Mouse (Mus musculus): ENCODE measurements around the gene Smco3.
"Not testable (repeated sequence)": the region's sequence is repeated elsewhere in the genome, so short reads cannot be mapped to it uniquely, and the experiment has no call there.

The Smco3 gene

DNA sequence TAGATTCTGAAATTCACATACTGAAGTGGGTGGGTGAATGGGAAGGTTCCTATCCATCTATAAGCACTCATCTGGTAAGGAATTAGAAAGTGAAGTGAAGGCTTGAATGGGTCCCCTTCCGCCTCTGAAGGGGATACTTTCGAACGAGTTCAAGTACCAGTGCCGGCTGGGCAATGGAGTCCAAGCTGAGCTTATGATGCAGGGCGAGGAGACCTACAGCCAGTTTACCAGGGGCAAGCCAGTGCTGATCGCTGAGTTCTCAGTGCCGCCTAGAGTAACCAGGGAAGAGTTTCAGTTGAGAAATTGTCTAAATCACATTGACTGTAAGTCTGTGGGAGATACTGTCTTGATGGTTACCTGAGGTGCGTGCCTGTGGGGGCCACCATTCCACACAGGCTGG is 34.5 kb downstream of the Smco3 start:
- peaks cover 18% of the 10 kb centered on the region for H3K4me1 ChIP-seq (replicated peaks; ENCODE audit: low read depth, low read length)
- TF ChIP-seq CTCF (conservative IDR thresholded peaks at IDR 0.05; ENCODE audit: low read length) (no peak), POU5F1 (IDR thresholded peaks at IDR 0.05; ENCODE audit: borderline replicate concordance, low read length) (no peak), NANOG (IDR thresholded peaks at IDR 0.05; ENCODE audit: borderline replicate concordance, low read length) (no peak)
- H3K27me3 ChIP-seq (ENCODE audit: insufficient read depth, low read length): no peaks in the 10 kb centered on the region
- H3K36me3 ChIP-seq (ENCODE audit: insufficient read depth, low read length): no peaks in the 10 kb centered on the region
- H3K9me3 ChIP-seq (ENCODE audit: low read length): no peaks in the 10 kb centered on the region
- no peak overlapping the region for H3K4me3 ChIP-seq (replicated peaks; ENCODE audit: low read length)

DNA sequence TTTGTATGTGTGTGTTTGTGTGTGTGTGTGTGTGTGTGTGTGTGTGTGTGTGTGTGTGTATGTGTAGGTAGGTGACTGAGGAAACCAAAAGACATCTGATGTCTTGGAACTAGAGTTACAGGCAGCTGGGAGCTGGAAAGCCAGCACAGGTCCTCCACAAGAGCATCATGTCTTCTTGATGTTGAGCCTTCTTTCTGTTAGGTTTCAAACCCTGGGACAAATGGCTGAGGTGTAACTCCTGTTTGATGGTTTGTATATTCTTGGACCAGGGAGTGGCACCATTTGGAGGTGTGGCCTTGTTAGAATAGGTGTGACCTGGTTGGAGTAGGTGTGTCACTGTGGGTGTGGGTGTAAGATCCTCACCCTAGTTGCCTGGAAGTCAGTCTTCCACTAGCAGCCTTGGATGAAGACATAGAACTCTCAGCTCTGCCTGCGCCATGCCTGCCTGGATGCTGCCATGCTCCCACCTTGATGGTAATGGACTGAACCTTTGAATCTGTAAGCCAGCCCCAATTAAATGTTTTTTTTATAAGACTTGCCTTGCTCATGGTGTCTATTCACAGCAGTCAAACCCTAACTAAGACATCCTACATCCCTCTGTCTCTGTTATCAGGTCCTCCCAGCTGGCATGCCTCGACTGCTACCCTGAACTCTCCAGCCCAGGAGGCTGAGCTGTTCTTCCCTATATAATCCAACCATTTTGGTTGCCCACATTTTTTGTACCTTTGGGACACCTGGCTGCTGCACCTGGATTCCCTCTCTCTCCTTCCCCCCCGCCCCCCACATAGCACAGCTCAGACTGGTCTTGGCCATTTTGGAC is 37.2 kb downstream of the Smco3 start:
- H3K4me3 ChIP-seq (replicated peaks; ENCODE audit: low read length); H3K36me3 ChIP-seq (ENCODE audit: insufficient read depth, low read length); H3K9me3 ChIP-seq (ENCODE audit: low read length); H3K27me3 ChIP-seq (ENCODE audit: insufficient read depth, low read length): not testable (repeated sequence)
- peaks cover 10% of the 10 kb centered on the region for H3K4me1 ChIP-seq (replicated peaks; ENCODE audit: low read depth, low read length)

DNA sequence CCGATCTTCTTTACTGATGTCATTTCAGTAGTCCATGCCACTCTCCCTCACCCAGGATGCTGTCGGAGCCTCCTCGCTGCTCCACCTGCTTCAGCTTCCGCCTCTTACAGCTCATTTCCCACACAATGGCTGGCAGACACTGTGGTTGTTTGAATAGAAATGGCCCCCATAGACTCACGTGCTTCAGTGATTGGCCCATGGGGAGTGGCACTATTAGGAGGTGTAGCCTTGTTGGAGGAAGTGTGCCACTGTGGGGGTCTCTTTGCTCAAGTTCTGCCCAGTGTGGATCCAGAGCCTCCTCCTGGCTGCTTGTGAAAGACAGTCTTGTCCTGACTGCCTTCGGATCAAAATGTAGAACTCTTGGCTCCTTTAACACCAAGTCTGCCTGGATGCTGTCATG is 39.4 kb downstream of the Smco3 start:
- Histone ChIP-seq H3K27me3 (ENCODE audit: insufficient read depth, low read length) (peaks cover 11% of the 10 kb centered on the region; the same call in 1 of the 2 replicates), H3K9me3 (ENCODE audit: low read length) (no peaks in the 10 kb centered on the region), H3K4me3 (replicated peaks; ENCODE audit: low read length) (no peak overlapping the region), H3K4me1 (replicated peaks; ENCODE audit: low read depth, low read length) (peaks cover 10% of the 10 kb centered on the region; the same call in 1 of the 2 replicates), H3K36me3 (ENCODE audit: insufficient read depth, low read length) (no peaks in the 10 kb centered on the region)
- TF ChIP-seq NANOG (IDR thresholded peaks at IDR 0.05; ENCODE audit: borderline replicate concordance, low read length) (no peak), CTCF (conservative IDR thresholded peaks at IDR 0.05; ENCODE audit: low read length) (no peak), POU5F1 (IDR thresholded peaks at IDR 0.05; ENCODE audit: borderline replicate concordance, low read length) (no peak)

DNA sequence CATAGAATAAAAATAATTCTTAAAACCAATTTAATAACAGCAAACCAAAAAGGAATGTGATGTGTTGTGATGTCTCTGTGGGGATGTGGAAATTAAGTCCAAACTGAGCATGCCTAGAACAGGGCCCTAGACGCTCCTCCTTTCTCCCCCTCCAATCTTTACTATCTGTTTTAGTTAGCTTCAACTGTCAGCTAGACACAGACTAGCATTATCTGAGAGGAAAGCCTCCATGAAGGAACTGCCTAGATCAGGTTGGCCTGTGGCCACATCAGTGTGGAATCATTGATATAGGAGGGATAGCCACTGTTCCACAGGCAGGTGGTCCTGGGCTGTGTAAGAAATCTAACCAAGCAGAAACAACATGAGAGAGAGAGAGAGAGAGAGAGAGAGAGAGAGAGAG is 40.1 kb downstream of the Smco3 start:
- Histone ChIP-seq H3K9me3 (ENCODE audit: low read length) (no peaks in the 10 kb centered on the region), H3K4me3 (replicated peaks; ENCODE audit: low read length) (no peak overlapping the region), H3K27me3 (ENCODE audit: insufficient read depth, low read length) (peaks cover 11% of the 10 kb centered on the region; the same call in 1 of the 2 replicates), H3K4me1 (replicated peaks; ENCODE audit: low read depth, low read length) (peaks cover 10% of the 10 kb centered on the region; the same call in 1 of the 2 replicates), H3K36me3 (ENCODE audit: insufficient read depth, low read length) (no peaks in the 10 kb centered on the region)
- TF ChIP-seq CTCF (conservative IDR thresholded peaks at IDR 0.05; ENCODE audit: low read length) (no peak), POU5F1 (IDR thresholded peaks at IDR 0.05; ENCODE audit: borderline replicate concordance, low read length) (no peak), NANOG (IDR thresholded peaks at IDR 0.05; ENCODE audit: borderline replicate concordance, low read length) (no peak)

DNA sequence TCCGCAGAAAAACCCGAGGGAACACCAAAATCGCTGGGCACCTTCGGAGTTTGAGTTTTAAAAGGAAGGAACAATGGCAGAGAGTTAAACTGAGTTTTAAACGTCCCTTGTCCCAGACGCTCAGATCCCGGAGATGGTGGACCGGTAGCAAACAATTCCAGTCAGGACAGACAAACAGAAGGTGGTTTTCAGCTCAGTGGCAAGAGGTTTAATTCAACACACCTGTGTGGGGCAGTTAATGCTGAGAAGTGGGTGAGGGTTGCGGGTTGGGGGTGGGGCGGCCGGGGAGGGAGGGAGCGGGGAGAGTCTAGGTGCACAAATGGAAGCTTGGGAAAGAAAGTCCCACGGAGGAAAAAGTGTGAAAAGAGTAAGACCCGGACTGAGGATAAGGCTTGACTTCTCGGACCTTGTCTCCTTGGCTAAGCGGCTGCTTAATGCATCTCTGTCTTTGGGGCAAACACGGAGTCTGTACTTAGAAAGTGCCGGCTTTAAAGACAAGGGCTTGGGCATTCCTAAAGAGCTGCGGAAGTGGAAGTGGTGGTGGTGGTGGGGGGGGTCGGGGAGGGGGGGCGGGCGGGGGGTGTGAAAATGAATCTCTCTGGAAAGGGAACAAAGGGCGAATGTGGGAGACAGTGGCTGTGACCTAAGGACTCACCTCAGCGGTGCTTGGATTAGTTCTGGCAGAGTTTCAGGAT is 41.3 kb downstream of the Smco3 start:
- no peaks in the 10 kb centered on the region for H3K36me3 ChIP-seq (ENCODE audit: insufficient read depth, low read length)
- no peak for TF ChIP-seq CTCF (conservative IDR thresholded peaks at IDR 0.05; ENCODE audit: low read length)
- no peak overlapping the region for H3K4me3 ChIP-seq (replicated peaks; ENCODE audit: low read length)
- no peaks in the 10 kb centered on the region for H3K9me3 ChIP-seq (ENCODE audit: low read length)
- H3K4me1 ChIP-seq (replicated peaks; ENCODE audit: low read depth, low read length): peaks cover 10% of the 10 kb centered on the region; the same call in 1 of the 2 replicates
- H3K27me3 ChIP-seq (ENCODE audit: insufficient read depth, low read length): peaks cover 11% of the 10 kb centered on the region; the same call in 1 of the 2 replicates

DNA sequence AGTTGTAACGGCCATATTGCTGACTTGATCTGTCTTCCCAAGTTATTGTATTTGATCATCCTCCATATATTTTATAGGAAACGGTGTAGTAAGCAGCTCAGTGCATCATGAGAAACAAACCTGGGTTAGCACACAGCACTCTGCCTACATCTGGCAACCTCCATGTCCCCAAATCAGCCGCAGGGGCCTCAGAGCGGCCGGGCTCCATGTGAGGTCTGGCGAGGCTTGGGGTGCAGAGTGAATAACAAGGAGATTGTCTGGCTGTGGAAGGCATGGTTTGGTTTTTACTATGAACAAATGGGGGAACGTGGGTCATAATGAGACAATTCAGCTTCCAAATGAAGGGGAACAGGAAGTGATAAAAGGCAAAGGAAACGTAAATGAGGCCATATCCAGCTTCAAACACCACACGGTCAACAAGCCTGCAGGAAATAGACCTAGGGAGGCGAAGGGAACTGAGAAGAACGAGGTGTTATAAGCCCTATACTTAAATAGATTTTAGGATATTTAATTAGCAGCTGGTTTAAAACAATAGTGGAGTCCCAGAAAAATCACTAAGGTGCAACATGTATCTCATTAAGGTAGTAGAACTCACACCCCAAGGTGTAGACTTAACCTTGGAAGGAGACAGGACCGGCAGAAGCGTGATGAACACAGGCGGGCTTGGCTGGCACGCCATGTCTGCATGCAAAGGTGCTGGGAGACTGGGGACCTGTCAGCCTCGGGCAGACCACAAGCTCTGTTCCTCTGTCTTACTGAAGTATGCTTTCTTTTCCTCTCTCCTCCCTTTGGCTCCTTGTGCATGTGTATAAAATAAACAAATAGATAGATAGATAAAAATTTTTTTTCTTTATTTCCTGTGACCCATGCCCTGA is 42.1 kb downstream of the Smco3 start:
- Histone ChIP-seq H3K4me1 (replicated peaks; ENCODE audit: low read depth, low read length) (peaks cover 10% of the 10 kb centered on the region; the same call in 1 of the 2 replicates), H3K9me3 (ENCODE audit: low read length) (no peaks in the 10 kb centered on the region), H3K36me3 (ENCODE audit: insufficient read depth, low read length) (no peaks in the 10 kb centered on the region), H3K27me3 (ENCODE audit: insufficient read depth, low read length) (peaks cover 11% of the 10 kb centered on the region; the same call in 1 of the 2 replicates), H3K4me3 (replicated peaks; ENCODE audit: low read length) (no peak overlapping the region)
- no peak for TF ChIP-seq NANOG (IDR thresholded peaks at IDR 0.05; ENCODE audit: borderline replicate concordance, low read length)
- no peak for TF ChIP-seq POU5F1 (IDR thresholded peaks at IDR 0.05; ENCODE audit: borderline replicate concordance, low read length)
- TF ChIP-seq CTCF (conservative IDR thresholded peaks at IDR 0.05; ENCODE audit: low read length): no peak

DNA sequence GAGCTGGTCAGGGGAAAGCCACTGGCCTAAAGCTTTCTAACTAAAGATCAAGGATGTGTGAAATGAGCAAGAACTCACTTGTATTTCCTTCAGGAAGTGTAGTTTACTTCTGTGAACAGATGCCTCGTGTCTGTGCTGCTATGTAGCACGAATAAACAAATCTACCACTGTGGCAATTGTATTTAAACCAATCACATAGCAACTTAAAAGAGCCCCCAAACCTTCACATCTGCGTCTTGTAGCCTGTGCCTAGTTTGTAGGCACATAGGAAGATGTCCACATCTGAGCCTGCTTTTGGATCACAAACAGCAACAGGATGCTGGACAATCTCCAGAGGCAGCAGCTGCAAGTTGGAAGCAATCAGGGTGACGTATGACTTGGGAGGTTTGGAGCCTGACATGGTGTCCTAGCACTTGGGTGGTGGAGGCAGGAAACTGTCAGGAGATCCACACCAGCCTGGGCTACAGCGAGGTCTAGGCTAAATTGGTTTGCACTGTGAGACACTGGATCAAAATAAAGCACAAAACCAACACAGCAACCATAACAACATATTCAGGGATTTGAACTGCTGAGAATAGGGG is 45.8 kb downstream of the Smco3 start:
- Histone ChIP-seq H3K4me1 (replicated peaks; ENCODE audit: low read depth, low read length) (peaks cover 6% of the 10 kb centered on the region; the same call in 1 of the 2 replicates), H3K27me3 (ENCODE audit: insufficient read depth, low read length) (peaks cover 11% of the 10 kb centered on the region; the same call in 1 of the 2 replicates), H3K4me3 (replicated peaks; ENCODE audit: low read length) (no peak overlapping the region), H3K36me3 (ENCODE audit: insufficient read depth, low read length) (no peaks in the 10 kb centered on the region), H3K9me3 (ENCODE audit: low read length) (no peaks in the 10 kb centered on the region)
- TF ChIP-seq CTCF (conservative IDR thresholded peaks at IDR 0.05; ENCODE audit: low read length) (no peak), POU5F1 (IDR thresholded peaks at IDR 0.05; ENCODE audit: borderline replicate concordance, low read length) (no peak), NANOG (IDR thresholded peaks at IDR 0.05; ENCODE audit: borderline replicate concordance, low read length) (no peak)

DNA sequence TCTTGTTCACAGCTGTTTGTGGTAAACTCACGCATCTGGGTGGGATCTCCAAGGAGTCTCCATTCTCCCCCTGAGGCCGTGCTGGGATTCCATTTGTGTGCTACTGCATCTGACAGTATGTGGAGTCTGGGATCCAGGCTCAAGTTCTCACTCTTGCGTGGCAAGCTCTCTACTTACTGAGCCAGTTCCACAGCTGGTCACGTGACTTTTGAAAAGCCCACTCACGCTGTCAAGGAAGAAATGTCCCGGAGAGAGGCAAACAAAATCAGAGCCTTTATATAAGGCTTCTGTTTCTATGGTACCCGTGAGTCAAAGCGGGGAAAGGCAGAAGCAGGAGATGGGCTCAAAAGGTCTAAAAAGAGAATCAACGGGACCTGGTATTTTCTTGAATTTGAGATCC is 52.5 kb downstream of the Smco3 start:
- Histone ChIP-seq H3K4me3 (replicated peaks; ENCODE audit: low read length) (no peak overlapping the region), H3K9me3 (ENCODE audit: low read length) (no peaks in the 10 kb centered on the region), H3K4me1 (replicated peaks; ENCODE audit: low read depth, low read length) (peaks cover 4% of the 10 kb centered on the region; the same call in 1 of the 2 replicates), H3K36me3 (ENCODE audit: insufficient read depth, low read length) (no peaks in the 10 kb centered on the region), H3K27me3 (ENCODE audit: insufficient read depth, low read length) (no peaks in the 10 kb centered on the region)
- TF ChIP-seq CTCF (conservative IDR thresholded peaks at IDR 0.05; ENCODE audit: low read length): no peak
- no peak for TF ChIP-seq NANOG (IDR thresholded peaks at IDR 0.05; ENCODE audit: borderline replicate concordance, low read length)
- no peak for TF ChIP-seq POU5F1 (IDR thresholded peaks at IDR 0.05; ENCODE audit: borderline replicate concordance, low read length)
